ENCODE assay signal across 8 mouse cellular contexts in genomic region chr8:13675524-13675923, GRCm38 (mm10). TPM values are rescaled to one million over a fixed set of nuclear protein-coding genes. Genes with fewer than 3 reads are reported as not detected.
DNase-seq lines count a peak whose midpoint lies in the region; ATAC-seq and TF ChIP-seq lines count a peak whose summit lies in the region.

No protein-coding gene starts in this region.

- peak overlapping the region; percentile 99 for H3K4me2 ChIP-seq in liver, embryonic 12.5 days

- H3K9ac ChIP-seq in liver, embryonic 12.5 days, result peak overlapping the region; percentile 80; the same call in 1 of the 2 replicates

- peak overlapping the region; percentile 98 for H3K27ac ChIP-seq in gastrocnemius, adult 2 months
- H3K27ac ChIP-seq in liver, embryonic 12.5 days, result peak overlapping the region; percentile 77

- H3K9me3 ChIP-seq in liver, embryonic 12.5 days (replicated peaks), result no peaks in the 10 kb centered on the region

- no peak for ATAC-seq in liver, embryonic 12.5 days

- peak overlapping the region; percentile 97 for H3K4me3 ChIP-seq in gastrocnemius, adult 2 months
- H3K4me3 ChIP-seq in liver, embryonic 12.5 days, result peak overlapping the region; percentile 76

- 27% methylated on average over 8 of the region's 8 CpGs for WGBS in liver, embryonic 12.5 days (ENCODE audit: insufficient replicate concordance)

- TF ChIP-seq CTCF in gastrocnemius, adult 2 months (IDR thresholded peaks at IDR 0.05), result no peak

- no peaks in the 10 kb centered on the region for H3K36me3 ChIP-seq in liver, embryonic 12.5 days

- intact Hi-C loops in gastrocnemius, adult 2 months (cut with DNase I), result no loop called here
- intact Hi-C loops in gastrocnemius, postnatal 14 days (cut with DNase I; ENCODE audit: low total_unique reads), result no loop called here
- intact Hi-C loops in left cerebral cortex, postnatal 36 days (cut with DNase I), result loop anchor here (5.0 kb wide), 2 partner anchors 33 to 123 kb away; no protein-coding TSS in a partner anchor

- H3K4me1 ChIP-seq in liver, embryonic 12.5 days, result peaks cover 75% of the 10 kb centered on the region

- DNase-seq in gastrocnemius, adult 2 months, result no peak
- no peak for DNase-seq in gastrocnemius, postnatal 14 days
- peak; percentile 21 for DNase-seq in thymus, postnatal 14 days
- DNase-seq in thymus, postnatal 0 days (ENCODE audit: low spot score), result no peak
- DNase-seq in thymus, postnatal 4 days, result peak; percentile 32
- DNase-seq in frontal cortex, postnatal 36 days (ENCODE audit: low spot score in 2 of 2), result no peak
- no peak for DNase-seq in left cerebral cortex, postnatal 36 days (ENCODE audit: low spot score in 2 of 2)

- peaks cover 8% of the 10 kb centered on the region; the same call in 1 of the 2 replicates for H3K27me3 ChIP-seq in liver, embryonic 12.5 days (replicated peaks)

RNA-seq across cellular contexts. Expression of gene Rasa3, which starts 1.9 kb away (rescaled TPM):
- total RNA-seq in gastrocnemius, adult 2 months (2021), result 10 to 100 TPM in 1 of 2 experiments, 1 to 10 TPM in 1; 5.9 to 10.5 TPM
- 10 to 100 TPM; 18.5 to 18.8 TPM for total RNA-seq in gastrocnemius, postnatal 14 days (2021)
- polyA plus RNA-seq in thymus, postnatal 0 days (2015; fragmentation: Nextera tagmentation; extraction: Ambion mirVana), result 24.2 TPM in 2 replicates
- 29.2 and 30.8 TPM in 2 replicates for polyA plus RNA-seq in liver, embryonic 12.5 days (2016; fragmentation: Nextera tagmentation; extraction: Ambion mirVana)
- 10 to 100 TPM; 57.0 to 62.5 TPM for total RNA-seq in left cerebral cortex, postnatal 36 days (2021)

RNA-seq across cellular contexts. Expression of gene Cfap97d2, which starts 30.2 kb away (rescaled TPM):
- total RNA-seq in gastrocnemius, adult 2 months (2021), result not detected
- not detected for total RNA-seq in gastrocnemius, postnatal 14 days (2021)
- polyA plus RNA-seq in thymus, postnatal 0 days (2015; fragmentation: Nextera tagmentation; extraction: Ambion mirVana), result 0.08 TPM in 1 of 2 replicates, not detected in the other
- polyA plus RNA-seq in liver, embryonic 12.5 days (2016; fragmentation: Nextera tagmentation; extraction: Ambion mirVana), result not detected in 2 replicates
- total RNA-seq in left cerebral cortex, postnatal 36 days (2021), result 1 to 10 TPM in 1 of 2 experiments, under 1 TPM in 1; 0.84 to 1.5 TPM

Comparison
In these comparisons a context has a peak if more than half of its experiments do, and no peak if none do; other contexts are left out.
1. DNase-seq: peak in thymus, postnatal 14 days (single experiment) and thymus, postnatal 4 days (single experiment); none in gastrocnemius, adult 2 months (single experiment), gastrocnemius, postnatal 14 days (single experiment), thymus, postnatal 0 days (single experiment), frontal cortex, postnatal 36 days (0 of 2) and left cerebral cortex, postnatal 36 days (0 of 2).